Mouse (Mus musculus) frontal cortex, adult 2 months (tissue): ENCODE data around the gene Astn1. TPM values are rescaled to one million over a fixed set of nuclear protein-coding genes. Genes with fewer than 3 reads are reported as not detected.

ENCODE experiments used
- DNase-seq, 2 experiments: peaks; one replicate each; pipeline ENCODE4 v3.0.0; 2022; ENCODE audit warnings: low spot score in 1 of 2; ENCODE audit errors: extremely low spot score in 1 of 2
- polyA plus RNA-seq: library from polyadenylated mRNA; depleted of rRNA; stranded (reverse); fragments of >200 nt; gene quantifications from 2 replicates; pipeline ENCODE4 v1.2.3, GENCODE M21; 2012; rRNA removed

The Astn1 gene
- polyA plus RNA-seq, 1 experiment, result 83.3 TPM

DNA sequence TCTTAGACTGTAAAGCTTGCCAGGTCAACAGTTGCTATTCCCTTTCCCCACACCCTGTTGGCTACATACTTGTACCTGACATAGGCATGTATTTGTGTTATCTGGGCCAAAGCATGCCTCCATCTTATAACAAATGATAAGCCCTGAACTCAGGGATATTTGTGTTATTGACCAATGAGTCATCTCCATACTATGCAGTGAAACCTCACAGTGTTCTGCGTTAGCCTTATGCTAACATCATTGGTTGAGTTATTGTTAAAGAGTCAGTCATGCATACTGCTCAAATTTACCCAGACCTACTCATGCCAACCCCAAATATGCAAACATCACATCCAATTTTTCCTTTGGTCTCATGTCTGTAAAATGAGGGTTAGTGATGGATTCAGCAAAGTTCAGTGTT lies 339.3 kb downstream of the Astn1 start:
- no peak for DNase-seq

DNA sequence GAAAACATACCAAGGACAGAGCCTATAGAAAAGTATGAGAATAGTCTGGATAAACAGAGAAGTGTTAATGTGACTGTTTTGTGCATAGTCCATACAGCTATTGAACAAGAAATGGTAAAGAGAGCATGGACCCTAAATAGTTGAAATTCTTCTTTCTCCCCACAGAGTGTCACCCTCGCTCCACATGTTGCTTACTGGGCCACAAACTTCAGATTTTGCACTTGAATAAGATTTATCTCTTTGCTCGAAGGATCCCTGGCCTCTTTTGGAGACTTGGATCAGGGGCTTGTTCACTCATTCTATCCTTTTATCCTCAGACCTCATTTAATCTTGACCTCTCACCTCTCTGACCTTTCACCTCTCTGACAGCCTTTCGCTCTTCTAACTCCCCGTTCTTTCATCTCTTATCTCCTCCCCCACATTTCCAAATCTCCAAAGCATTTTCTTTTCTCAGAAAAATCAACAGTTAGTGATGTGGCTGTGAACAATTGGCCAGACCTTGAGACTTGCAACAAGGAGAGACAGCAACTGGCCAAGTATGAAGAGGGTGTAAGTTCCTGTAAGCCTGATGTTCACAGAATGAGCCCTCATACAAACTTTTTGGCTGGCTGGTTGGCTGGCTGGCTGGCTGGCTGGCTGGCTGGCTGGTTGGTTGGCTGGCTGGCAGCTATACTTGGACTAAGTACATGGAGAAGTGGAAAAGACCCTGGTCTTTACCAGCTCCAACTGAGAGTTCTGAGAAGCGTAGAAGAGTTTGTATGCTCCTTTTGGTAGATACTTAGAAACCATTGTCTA lies 351.4 kb downstream of the Astn1 start:
- DNase-seq, result peak; percentile 7 to 66

DNA sequence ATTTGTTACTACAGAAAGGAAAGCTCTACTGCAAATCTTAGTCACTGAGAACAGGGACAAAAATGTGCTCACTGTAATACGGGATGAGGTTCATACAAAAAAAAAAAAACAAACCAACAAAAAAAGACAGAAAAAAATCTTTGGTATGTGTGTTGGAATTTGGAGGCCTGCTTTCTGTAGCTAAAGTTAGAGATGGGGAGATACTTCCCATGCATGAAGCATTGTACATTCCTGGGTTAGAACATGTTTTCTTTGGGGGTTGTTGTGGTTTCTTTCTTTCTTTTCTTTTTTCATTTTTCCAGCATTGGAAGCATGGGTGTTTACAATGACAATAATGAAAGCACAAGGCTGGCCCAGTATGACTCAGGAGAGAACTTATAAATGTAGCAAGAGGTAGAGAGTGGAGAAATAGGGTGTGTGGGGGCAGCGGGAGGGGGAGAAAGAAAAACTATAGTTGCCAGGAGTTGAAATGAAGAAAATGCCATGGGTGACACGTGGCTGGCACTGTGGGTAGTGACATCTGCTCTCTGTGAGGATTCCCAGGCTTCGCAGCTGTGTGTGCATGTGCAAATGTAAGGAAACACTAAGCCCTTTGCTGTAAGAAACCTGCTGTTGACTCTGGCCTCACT lies 370.9 kb downstream of the Astn1 start:
- peak; percentile 67 to 77 for DNase-seq

DNA sequence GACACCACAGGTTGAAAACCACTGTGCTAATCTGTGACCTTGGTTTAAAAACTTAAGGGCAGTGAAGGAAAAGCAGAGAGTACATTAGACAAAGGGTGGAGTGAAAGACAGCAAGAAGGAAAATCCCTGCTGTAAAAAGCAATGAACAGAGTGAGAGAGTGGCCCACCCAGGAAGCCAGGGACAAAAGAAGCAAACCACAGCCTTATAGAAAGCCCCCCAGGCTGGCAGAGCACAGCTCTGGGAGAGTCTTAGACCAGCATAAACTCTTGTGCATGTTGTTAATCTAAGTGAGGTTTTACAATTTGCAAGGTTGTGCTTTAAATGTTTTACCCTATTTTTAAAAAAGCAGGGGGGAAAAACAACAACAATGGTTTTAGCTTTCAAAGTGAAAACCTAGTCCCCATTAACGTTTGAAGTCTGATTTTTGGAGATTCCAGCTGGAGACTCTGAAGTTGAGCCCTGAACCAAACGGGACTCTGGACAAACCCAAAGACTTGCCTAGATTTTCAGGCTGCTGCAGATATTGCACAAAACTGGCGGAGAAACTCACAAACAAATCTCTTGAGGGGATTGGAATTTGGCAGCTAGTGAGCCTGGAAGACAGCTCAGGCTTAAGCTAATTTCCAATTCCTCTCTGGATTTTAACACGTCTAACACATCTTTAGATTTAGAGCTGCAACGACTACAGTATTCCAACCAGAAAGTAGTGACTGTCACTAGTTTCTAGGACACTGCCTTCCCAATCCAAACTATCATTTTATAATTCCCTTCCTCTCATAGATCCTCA lies 377.3 kb downstream of the Astn1 start:
- no peak for DNase-seq

DNA sequence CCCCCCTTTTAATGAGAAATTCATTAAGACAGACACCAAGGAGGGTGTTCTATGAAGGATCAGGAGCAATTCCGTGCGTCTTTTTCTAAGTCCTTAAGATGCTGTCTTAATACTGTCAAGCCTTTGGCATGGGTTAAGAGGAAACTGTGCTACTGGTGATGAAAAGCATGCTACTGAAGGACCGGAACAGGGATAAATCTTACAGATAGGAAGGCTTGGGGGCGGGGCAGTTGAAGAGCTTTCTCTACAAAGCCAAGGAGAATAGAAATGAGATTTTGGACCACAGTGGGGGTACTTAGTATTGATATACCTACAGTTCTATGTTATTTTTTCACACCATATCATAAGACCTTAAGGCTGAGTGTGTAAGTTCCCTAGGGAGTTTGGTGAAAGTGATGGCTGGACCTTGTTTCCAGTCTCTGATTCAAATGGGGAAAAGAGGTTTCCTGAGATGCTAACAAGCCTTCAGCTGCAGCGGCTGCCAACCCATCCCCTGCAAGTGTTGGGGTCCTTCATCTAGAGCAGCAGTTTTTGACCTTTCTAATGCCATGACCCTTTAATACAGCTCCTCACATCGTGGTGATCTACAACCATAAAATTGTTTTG lies 378.2 kb downstream of the Astn1 start:
- no peak for DNase-seq

DNA sequence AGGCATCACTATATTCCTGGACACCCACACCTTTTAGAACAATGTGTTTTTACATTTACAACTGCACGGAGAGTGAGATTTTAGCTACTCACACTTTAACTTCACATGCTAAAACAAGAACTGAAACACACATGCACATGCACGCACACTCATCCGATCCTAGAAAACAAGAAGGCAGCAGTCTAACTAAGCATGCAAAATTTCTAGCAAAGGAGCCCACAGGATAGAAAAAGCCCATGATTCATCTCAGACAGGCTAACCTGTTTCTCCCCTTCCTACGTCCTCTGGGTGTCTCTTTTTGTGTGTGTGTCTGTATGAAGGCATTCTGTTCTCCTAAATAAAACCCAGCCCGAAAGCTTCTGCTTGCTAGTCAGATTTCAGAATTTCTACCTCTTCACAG lies 378.9 kb downstream of the Astn1 start:
- peak; percentile 15 to 47 for DNase-seq

Other genes starting within 250 kb of the Astn1 start
- gene Brinp2, start 5.9 kb upstream of the Astn1 start, polyA plus RNA-seq, result 64.9 and 69.5 TPM in 2 replicates